Mouse (Mus musculus) liver, embryonic 14.5 days (tissue): Measurements from ENCODE around the gene Btnl2. TPM values are rescaled to one million over a fixed set of nuclear protein-coding genes. Genes with fewer than 3 reads are reported as not detected.

ENCODE experiments used
- ATAC-seq: fragments of 200-750 bp; cut with Nextera tagmentation; 2 replicates; pipeline ENCODE4 v1.8.0; 2017; ENCODE audit warnings: moderate number of reproducible peaks, mild to moderate bottlenecking, moderate library complexity; ENCODE audit not compliant: insufficient read depth
- DNase-seq, 3 experiments: peaks; one replicate each; pipeline ENCODE4 v3.0.0-alpha.2; 2012 to 2013; ENCODE audit warnings: low read depth in 3 of 3, low spot score in 3 of 3
- H3K27ac ChIP-seq: fragments of 300-500 bp; sonication (generic); 2 replicates; pipeline ENCODE4 v1.5.1; 2014; ENCODE audit warnings: moderate library complexity, mild to moderate bottlenecking, control low read depth, inconsistent platforms
- H3K27me3 ChIP-seq: fragments of 300-500 bp; sonication (generic); 2 replicates; pipeline ENCODE4 v1.6.1; 2014; ENCODE audit warnings: mild to moderate bottlenecking, low read length, moderate library complexity; ENCODE audit not compliant: control insufficient read depth, insufficient read depth
- H3K36me3 ChIP-seq: fragments of 300-500 bp; sonication (generic); replicated peaks from 2 replicates; pipeline ENCODE4 v1.6.1; 2014; ENCODE audit warnings: low read depth; ENCODE audit not compliant: control insufficient read depth, insufficient read depth
- H3K4me1 ChIP-seq, 2 experiments: fragments of 200-500 bp in 1 of 2; fragments of 300-500 bp in 1 of 2; sonication (generic) in 1 of 2; replicated peaks; 2 replicates each; pipeline ENCODE4 v1.6.1; 2012 to 2014; ENCODE audit warnings: antibody characterized with exemption in 1 of 2, inconsistent platforms in 1 of 2, low read length in 1 of 2; ENCODE audit not compliant: control insufficient read depth in 2 of 2, insufficient read depth in 2 of 2
- H3K4me2 ChIP-seq: fragments of 300-500 bp; sonication (generic); 2 replicates; pipeline ENCODE4 v1.6.1; 2014; ENCODE audit warnings: low read depth, mild to moderate bottlenecking, control low read depth, moderate library complexity
- H3K4me3 ChIP-seq, 2 experiments: fragments of 200-500 bp in 1 of 2; fragments of 300-500 bp in 1 of 2; sonication (generic) in 1 of 2; 2 replicates each; pipeline ENCODE4 v1.5.1; 2012 to 2014; ENCODE audit warnings: low read depth in 2 of 2, low read length in 2 of 2, mild to moderate bottlenecking in 2 of 2, control low read depth in 1 of 2, inconsistent platforms in 1 of 2, moderate library complexity in 1 of 2; ENCODE audit not compliant: insufficient read depth in 1 of 2
- H3K9ac ChIP-seq: fragments of 300-500 bp; sonication (generic); replicated peaks from 2 replicates; pipeline ENCODE4 v1.6.1; 2014; ENCODE audit warnings: mild to moderate bottlenecking, control low read depth, moderate library complexity
- H3K9me3 ChIP-seq: fragments of 300-500 bp; sonication (generic); 2 replicates; pipeline ENCODE4 v1.6.1; 2016; ENCODE audit warnings: low read length, mixed read lengths; ENCODE audit not compliant: control insufficient read depth
- CTCF ChIP-seq: IDR thresholded peaks from 2 replicates; pipeline ENCODE4 v1.5.1; 2016; ENCODE audit warnings: antibody characterized with exemption, low read depth, control low read depth
- EP300 ChIP-seq: IDR thresholded peaks from 2 replicates; pipeline ENCODE4 v1.6.1; 2016; ENCODE audit warnings: antibody characterized with exemption, low read depth
- WGBS: fragments of 180-500 bp; shearing (Covaris S2); extraction: QIAGEN DNeasy Blood & Tissue Kit; methylation state at CpG from one replicate; pipeline ENCODE4 v1.1.7; 2014; ENCODE audit not compliant: insufficient replicate concordance; 5-methylcytosine and 5-hydroxymethylcytosine counted together
- polyA plus RNA-seq, 2 experiments: library from polyadenylated mRNA; depleted of rRNA in 1 of 2; stranded (reverse) in 1 of 2; unstranded in 1 of 2; fragments of >200 nt; fragmentation: Nextera tagmentation in 1 of 2; extraction: Ambion mirVana in 1 of 2; gene quantifications; 2 replicates each; pipeline versions ENCODE4 v1.2.1 to v1.2.3; 2012 to 2014

Btnl2 gene
- polyA plus RNA-seq, 2 experiments, result 0.01 TPM; not detected in 1

- Histone ChIP-seq H3K27ac (no peak overlapping the region), H3K4me3 (no peak overlapping the region), H3K9me3 (no peaks in the 10 kb centered on the region), H3K36me3 (no peaks in the 10 kb centered on the region), H3K4me2 (no peak overlapping the region), H3K9ac (no peak overlapping the region), H3K4me1 (no peaks in the 10 kb centered on the region), H3K27me3 (no peaks in the 10 kb centered on the region)
- ATAC-seq (no peak), DNase-seq (no peak)
- WGBS, result 19% methylated on average over 3 of the region's 3 CpGs
- TF ChIP-seq EP300, result no peak
- TF ChIP-seq CTCF, result no peak
Observed at GRCm38 (mm10) chr17:34346041-34346440, 8.6 kb upstream of the Btnl2 start.

GRCm38 (mm10) chr17:34347606-34348308, 6.9 kb upstream of the Btnl2 start:
- Histone ChIP-seq H3K27me3 (no peaks in the 10 kb centered on the region), H3K4me2 (no peak overlapping the region), H3K4me3 (no peak overlapping the region), H3K4me1 (no peaks in the 10 kb centered on the region), H3K27ac (no peak overlapping the region), H3K9me3 (no peaks in the 10 kb centered on the region), H3K9ac (no peak overlapping the region), H3K36me3 (no peaks in the 10 kb centered on the region)
- 31% methylated on average over 6 of the region's 6 CpGs for WGBS
- no peak for TF ChIP-seq CTCF
- no peak for TF ChIP-seq EP300
- DNase-seq (peak; percentile 11 to 13 (median 11)), ATAC-seq (no peak)

GRCm38 (mm10) chr17:34349429-34349828, 5.2 kb upstream of the Btnl2 start:
- Histone ChIP-seq H3K9ac (no peak overlapping the region), H3K9me3 (no peaks in the 10 kb centered on the region), H3K4me2 (no peak overlapping the region), H3K36me3 (no peaks in the 10 kb centered on the region), H3K27ac (no peak overlapping the region), H3K27me3 (no peaks in the 10 kb centered on the region), H3K4me1 (no peaks in the 10 kb centered on the region; a peak in 1 of 4 replicates), H3K4me3 (no peak overlapping the region)
- no peak for TF ChIP-seq EP300
- peak; percentile 86 for TF ChIP-seq CTCF
- WGBS, result 4% methylated on average over 4 of the region's 4 CpGs
- ATAC-seq, result no peak
- peak; percentile 31 to 41 (median 36) for DNase-seq

- no peak for DNase-seq
- Histone ChIP-seq H3K27me3 (no peaks in the 10 kb centered on the region), H3K4me2 (no peak overlapping the region), H3K4me1 (peaks cover 0 to 4% of the 10 kb centered on the region in 2 experiments; a peak in 2 of 4 replicates), H3K9me3 (no peaks in the 10 kb centered on the region), H3K4me3 (no peak overlapping the region), H3K27ac (no peak overlapping the region), H3K9ac (no peak overlapping the region), H3K36me3 (no peaks in the 10 kb centered on the region)
- TF ChIP-seq CTCF (no peak), EP300 (no peak)
- ATAC-seq, result no peak
- 40% methylated on average over 1 of the region's 1 CpGs for WGBS
Observed at GRCm38 (mm10) chr17:34354940-34355339, 318 bp downstream of the Btnl2 start.

GRCm38 (mm10) chr17:34362954-34363546, 8.4 kb downstream of the Btnl2 start:
- Histone ChIP-seq H3K4me3 (no peak overlapping the region), H3K4me1 (no peaks in the 10 kb centered on the region), H3K9me3 (no peaks in the 10 kb centered on the region), H3K4me2 (no peak overlapping the region), H3K27me3 (no peaks in the 10 kb centered on the region), H3K27ac (no peak overlapping the region), H3K9ac (no peak overlapping the region), H3K36me3 (no peaks in the 10 kb centered on the region)
- ATAC-seq (no peak), DNase-seq (no peak)
- WGBS, result 70% methylated on average over 15 of the region's 15 CpGs
- TF ChIP-seq EP300 (no peak), CTCF (no peak)
